Mouse (Mus musculus) heart, embryonic 16.5 days (tissue): Measurements from ENCODE around the gene Etfrf1. TPM values are rescaled to one million over a fixed set of nuclear protein-coding genes. Genes with fewer than 3 reads are reported as not detected.

ENCODE experiments used
- ATAC-seq: fragments of 200-750 bp; cut with Nextera tagmentation; replicated peaks from 2 replicates; pipeline ENCODE4 v1.8.0; 2017; ENCODE audit warnings: moderate number of reproducible peaks; ENCODE audit not compliant: insufficient read depth, low FRiP score; ENCODE audit errors: extremely low read depth
- H3K27ac ChIP-seq: fragments of 300-500 bp; sonication (generic); 2 replicates; pipeline ENCODE4 v1.5.1; 2014; ENCODE audit warnings: mild to moderate bottlenecking, low read length, control low read depth, moderate library complexity
- H3K27me3 ChIP-seq: fragments of 300-500 bp; sonication (generic); 2 replicates; pipeline ENCODE4 v1.6.1; 2014; ENCODE audit warnings: low read length, mixed read lengths; ENCODE audit not compliant: control insufficient read depth, insufficient read depth
- H3K36me3 ChIP-seq: fragments of 300-500 bp; sonication (generic); 2 replicates; pipeline ENCODE4 v1.6.1; 2014; ENCODE audit not compliant: control insufficient read depth, insufficient read depth
- H3K4me1 ChIP-seq: fragments of 300-500 bp; sonication (generic); 2 replicates; pipeline ENCODE4 v1.6.1; 2014; ENCODE audit warnings: low read length, mixed read lengths; ENCODE audit not compliant: control insufficient read depth, insufficient read depth
- H3K4me2 ChIP-seq: fragments of 300-500 bp; sonication (generic); 2 replicates; pipeline ENCODE4 v1.6.1; 2014; ENCODE audit warnings: low read depth, mild to moderate bottlenecking, control low read depth, low read length
- H3K4me3 ChIP-seq: fragments of 300-500 bp; sonication (generic); 2 replicates; pipeline ENCODE4 v1.5.1; 2014; ENCODE audit warnings: mild to moderate bottlenecking, control low read depth, low read length
- H3K9ac ChIP-seq: fragments of 300-500 bp; sonication (generic); 2 replicates; pipeline ENCODE4 v1.6.1; 2014; ENCODE audit warnings: low read length, control low read depth
- H3K9me3 ChIP-seq: fragments of 300-500 bp; sonication (generic); replicated peaks from 2 replicates; pipeline ENCODE4 v1.6.1; 2016; ENCODE audit warnings: low read length; ENCODE audit not compliant: control insufficient read depth
- WGBS: fragments of 180-500 bp; shearing (Covaris S2); extraction: QIAGEN DNeasy Blood & Tissue Kit; methylation state at CpG from one replicate; pipeline ENCODE4 v1.1.7; 2014; 5-methylcytosine and 5-hydroxymethylcytosine counted together
- polyA plus RNA-seq: library from polyadenylated mRNA; unstranded; fragments of >200 nt; fragmentation: Nextera tagmentation; extraction: Ambion mirVana; gene quantifications from 2 replicates; pipeline ENCODE4 v1.2.1, GENCODE M21; 2015

The Etfrf1 gene
- polyA plus RNA-seq, 1 experiment from 2014 or later = 62.0 TPM

GRCm38 (mm10) chr6:145242521-145242920 lies 31.6 kb downstream of the Etfrf1 start:
- H3K4me1 ChIP-seq = no peaks in the 10 kb centered on the region
- no peak overlapping the region for H3K27ac ChIP-seq
- H3K27me3 ChIP-seq = no peaks in the 10 kb centered on the region
- no peak overlapping the region for H3K9ac ChIP-seq
- H3K9me3 ChIP-seq = no peaks in the 10 kb centered on the region
- no peak overlapping the region for H3K4me2 ChIP-seq
- H3K36me3 ChIP-seq = peaks cover 7% of the 10 kb centered on the region
- H3K4me3 ChIP-seq = no peak overlapping the region
- whole genome bisulfite sequencing = 11% methylated on average over 1 of the region's 1 CpGs
- no peak for ATAC-seq

GRCm38 (mm10) chr6:145246841-145247240 lies 35.9 kb downstream of the Etfrf1 start:
- 79% methylated on average over 5 of the region's 5 CpGs for WGBS
- peaks cover 4% of the 10 kb centered on the region for H3K36me3 ChIP-seq
- no peak overlapping the region for H3K4me2 ChIP-seq

GRCm38 (mm10) chr6:145247886-145248285 lies 37.0 kb downstream of the Etfrf1 start:
- Histone ChIP-seq H3K27me3 (peaks cover 10% of the 10 kb centered on the region), H3K27ac (no peak overlapping the region), H3K36me3 (peaks cover 4% of the 10 kb centered on the region), H3K9me3 (no peaks in the 10 kb centered on the region), H3K4me2 (peak overlapping the region; percentile 34), H3K4me3 (no peak overlapping the region), H3K9ac (no peak overlapping the region), H3K4me1 (peaks cover 11% of the 10 kb centered on the region)
- ATAC-seq = no peak
- WGBS = 87% methylated on average over 3 of the region's 3 CpGs

More at GRCm38 (mm10) chr6:145246841-145247240, 35.9 kb downstream of the Etfrf1 start:
- Histone ChIP-seq H3K4me3 (no peak overlapping the region), H3K4me1 (peaks cover 11% of the 10 kb centered on the region), H3K9ac (no peak overlapping the region), H3K27ac (no peak overlapping the region), H3K9me3 (no peaks in the 10 kb centered on the region), H3K27me3 (0 out of 2 replicates have a peak, but pooled peaks cover 2% of the 10 kb centered on the region)
- ATAC-seq = no peak

GRCm38 (mm10) chr6:145249291-145250184 lies 38.6 kb downstream of the Etfrf1 start:
- WGBS = under 1% methylated on average over 67 of the region's 124 CpGs
- Histone ChIP-seq H3K9me3 (no peaks in the 10 kb centered on the region), H3K27ac (peak overlapping the region; percentile 70), H3K9ac (peak overlapping the region; percentile 95), H3K4me3 (peak overlapping the region; percentile 93), H3K27me3 (peaks cover 17% of the 10 kb centered on the region), H3K36me3 (peaks cover 3% of the 10 kb centered on the region), H3K4me1 (peaks cover 11% of the 10 kb centered on the region), H3K4me2 (peak overlapping the region; percentile 95)
- ATAC-seq = peak; percentile 50

GRCm38 (mm10) chr6:145250185-145250791 lies 39.4 kb downstream of the Etfrf1 start, which contains the start of gene Kras:
Kras (minus strand) TSS chr6:145250239.
- peak; percentile 92 for ATAC-seq
- Histone ChIP-seq H3K4me3 (peak within 1 kb of the TSS; percentile 93), H3K9ac (peak within 1 kb of the TSS; percentile 95), H3K4me1 (peaks cover 11% of the 10 kb centered on the region), H3K4me2 (peak within 1 kb of the TSS; percentile 95), H3K27me3 (peaks cover 17% of the 10 kb centered on the region), H3K9me3 (no peaks in the 10 kb centered on the region), H3K36me3 (no peaks in the 10 kb centered on the region), H3K27ac (peak within 1 kb of the TSS; percentile 70)
- under 1% methylated on average over 60 of the region's 83 CpGs for whole genome bisulfite sequencing

GRCm38 (mm10) chr6:145250820-145251219 lies 39.9 kb downstream of the Etfrf1 start:
- Histone ChIP-seq H3K4me2 (peak overlapping the region; percentile 91), H3K9me3 (no peaks in the 10 kb centered on the region), H3K4me1 (peaks cover 11% of the 10 kb centered on the region), H3K9ac (peak overlapping the region; percentile 95), H3K27me3 (peaks cover 17% of the 10 kb centered on the region), H3K36me3 (no peaks in the 10 kb centered on the region), H3K4me3 (peak overlapping the region; percentile 93), H3K27ac (peak overlapping the region; percentile 70; the same call in 1 of the 2 replicates)
- ATAC-seq = no peak
- WGBS = 15% methylated on average over 16 of the region's 16 CpGs

- H3K36me3 ChIP-seq = no peaks in the 10 kb centered on the region
- 63% methylated on average over 13 of the region's 13 CpGs for WGBS
- no peak overlapping the region for H3K9ac ChIP-seq
- no peaks in the 10 kb centered on the region for H3K4me1 ChIP-seq
- no peak overlapping the region for H3K4me3 ChIP-seq
- H3K27me3 ChIP-seq = peaks cover 20% of the 10 kb centered on the region
- no peak overlapping the region for H3K4me2 ChIP-seq
- H3K9me3 ChIP-seq = no peaks in the 10 kb centered on the region
- no peak overlapping the region for H3K27ac ChIP-seq
- no peak for ATAC-seq
These were observed 45.2 kb downstream of the Etfrf1 start for GRCm38 (mm10) chr6:145255952-145256700.

- Histone ChIP-seq H3K4me3 (no peak overlapping the region), H3K9ac (no peak overlapping the region), H3K9me3 (no peaks in the 10 kb centered on the region), H3K27ac (no peak overlapping the region), H3K27me3 (peaks cover 20% of the 10 kb centered on the region), H3K4me1 (no peaks in the 10 kb centered on the region), H3K4me2 (no peak overlapping the region), H3K36me3 (no peaks in the 10 kb centered on the region)
- no peak for ATAC-seq
- 47% methylated on average over 2 of the region's 2 CpGs for WGBS
These were observed 45.8 kb downstream of the Etfrf1 start for GRCm38 (mm10) chr6:145256701-145257073.
